In genomic region chr5:31197072-31197471, GRCm38 (mm10) we compare ENCODE assay signal across 28 mouse cellular contexts. TPM values are rescaled to one million over a fixed set of nuclear protein-coding genes. Genes with fewer than 3 reads are reported as not detected.
A peak's percentile ranks its signal among the peaks of the same experiment; 100 is the strongest.
DNase-seq lines count a peak whose midpoint lies in the region; ATAC-seq and TF ChIP-seq lines count a peak whose summit lies in the region.
"Had no signal": no experiment of that assay in that cellular context is flagged by ENCODE, and none has a peak within 500 bp of the region (broad histone marks: within the 10 kb centered on the region; RNA-seq: fewer than 3 reads in every experiment).

No protein-coding gene starts in this region.

- TF ChIP-seq POLR2A in myocyte (IDR thresholded peaks at IDR 0.05; ENCODE audit: insufficient read length, low read depth) = no peak

- TF ChIP-seq CTCF in E14TG2a.4 (conservative IDR thresholded peaks at IDR 0.05; ENCODE audit: low read length) = no peak

- no peak overlapping the region for H3K27ac ChIP-seq in limb, embryonic 12.5 days
- H3K27ac ChIP-seq in limb, embryonic 10.5 days = no peak overlapping the region
- H3K27ac ChIP-seq: embryonic facial prominence, embryonic 10.5 days; embryonic facial prominence, embryonic 13.5 days; forebrain, embryonic 10.5 days; forebrain, embryonic 13.5 days; heart, embryonic 15.5 days; hindbrain, embryonic 10.5 days; hindbrain, embryonic 13.5 days had no signal

- WGBS in limb, embryonic 12.5 days = 91% methylated on average over 12 of the region's 12 CpGs
- 94% methylated on average over 12 of the region's 12 CpGs for WGBS in limb, embryonic 10.5 days

- H3K27me3 ChIP-seq in limb, embryonic 12.5 days = no peaks in the 10 kb centered on the region
- H3K27me3 ChIP-seq in limb, embryonic 10.5 days (ENCODE audit: low read depth, poor library complexity, severe bottlenecking) = no peaks in the 10 kb centered on the region
- H3K27me3 ChIP-seq in E14TG2a.4 (ENCODE audit: insufficient read depth, low read length) = no peaks in the 10 kb centered on the region
- no peaks in the 10 kb centered on the region for H3K27me3 ChIP-seq in myocyte (ENCODE audit: control insufficient read depth, insufficient read depth, insufficient read length)
- H3K27me3 ChIP-seq: embryonic facial prominence, embryonic 13.5 days; forebrain, embryonic 13.5 days; heart, embryonic 12.5 days; heart, embryonic 15.5 days; hindbrain, embryonic 13.5 days had no signal

- 0 out of 2 replicates have a peak overlapping the region, but pooled peaks have one; percentile 1 for H3K4me3 ChIP-seq in limb, embryonic 12.5 days (replicated peaks)
- H3K4me3 ChIP-seq in limb, embryonic 10.5 days = no peak overlapping the region
- H3K4me3 ChIP-seq in E14TG2a.4 (replicated peaks; ENCODE audit: low read length) (peak overlapping the region; percentile 13; the same call in 1 of the 2 replicates), myocyte (no peak overlapping the region)
- H3K4me3 ChIP-seq: embryonic facial prominence, embryonic 13.5 days; forebrain, embryonic 10.5 days; forebrain, embryonic 13.5 days; heart, embryonic 12.5 days; heart, embryonic 15.5 days; hindbrain, embryonic 10.5 days; hindbrain, embryonic 13.5 days had no signal

- peaks cover 24% of the 10 kb centered on the region for H3K79me2 ChIP-seq in myocyte (ENCODE audit: control insufficient read depth, insufficient read depth)

- no peak overlapping the region for H3ac ChIP-seq in myocyte (ENCODE audit: control insufficient read depth, insufficient read length)

- no peak for ATAC-seq in limb, embryonic 12.5 days (ENCODE audit: insufficient number of reproducible peaks, insufficient read depth, low FRiP score, low TSS enrichment, low read depth)
- ATAC-seq: forebrain, embryonic 13.5 days; forebrain, embryonic 16.5 days; hindbrain, embryonic 16.5 days had no signal

- intact Hi-C loops in gastrocnemius, postnatal 14 days (cut with DNase I; ENCODE audit: low total_unique reads) = no loop called here

- peak; percentile 2 for DNase-seq in gastrocnemius, postnatal 10 days
- no peak for DNase-seq in gastrocnemius, postnatal 14 days
- DNase-seq in limb, embryonic 10.5 days (ENCODE audit: low spot score) = no peak
- no peak for DNase-seq in layer of hippocampus, adult 9-11 months
- DNase-seq: adrenal gland, adult 8-10 months; adrenal gland, postnatal 25 days; cerebellum, adult 11-12 months; cerebellum, adult 8-10 months; cerebellum, postnatal 10 days; cerebellum, postnatal 36 days; embryo, embryonic 11 days; gastrocnemius, postnatal 25 days; heart, postnatal 10 days; heart, postnatal 36 days had no signal

- H3K4me1 ChIP-seq in limb, embryonic 12.5 days (replicated peaks) = peaks cover 23% of the 10 kb centered on the region
- peaks cover 21% of the 10 kb centered on the region for H3K4me1 ChIP-seq in limb, embryonic 10.5 days
- H3K4me1 ChIP-seq in E14TG2a.4 (replicated peaks; ENCODE audit: low read depth, low read length) = peaks cover 82% of the 10 kb centered on the region

- H3K9me3 ChIP-seq in limb, embryonic 12.5 days = peaks cover 5% of the 10 kb centered on the region
- H3K9me3 ChIP-seq in limb, embryonic 10.5 days (replicated peaks) = peaks cover 4% of the 10 kb centered on the region; the same call in 1 of the 2 replicates
- no peaks in the 10 kb centered on the region for H3K9me3 ChIP-seq in E14TG2a.4 (ENCODE audit: low read length)
- H3K9me3 ChIP-seq: G1E; heart, embryonic 15.5 days had no signal

- no peak overlapping the region for H3K4me2 ChIP-seq in limb, embryonic 12.5 days
- H3K4me2 ChIP-seq in myocyte (ENCODE audit: low read depth) = no peak overlapping the region
- H3K4me2 ChIP-seq: embryonic facial prominence, embryonic 13.5 days; forebrain, embryonic 13.5 days; heart, embryonic 12.5 days; heart, embryonic 15.5 days; hindbrain, embryonic 13.5 days had no signal

- H3K9ac ChIP-seq in limb, embryonic 12.5 days (replicated peaks) = no peak overlapping the region
- H3K9ac ChIP-seq: embryonic facial prominence, embryonic 13.5 days; forebrain, embryonic 13.5 days; heart, embryonic 12.5 days; heart, embryonic 15.5 days; hindbrain, embryonic 13.5 days had no signal

- H3K36me3 ChIP-seq in limb, embryonic 12.5 days = peaks cover 65% of the 10 kb centered on the region
- peaks cover 69% of the 10 kb centered on the region for H3K36me3 ChIP-seq in limb, embryonic 10.5 days
- peaks cover 68% of the 10 kb centered on the region for H3K36me3 ChIP-seq in E14TG2a.4 (ENCODE audit: insufficient read depth, low read length)
- H3K36me3 ChIP-seq in myocyte (ENCODE audit: control insufficient read depth, insufficient read depth) = peaks cover 41% of the 10 kb centered on the region

TF ChIP-seq in myocyte, 11 proteins besides CTCF, POLR2A, EP300 and RAD21:
- no peak for TF ChIP-seq TCF12 (IDR thresholded peaks at IDR 0.05; ENCODE audit: insufficient read depth, poor library complexity, severe bottlenecking)
- no peak for TF ChIP-seq MYOG (IDR thresholded peaks at IDR 0.05; ENCODE audit: control insufficient read depth in 1 of 3, insufficient read depth in 1 of 3, insufficient read length in 2 of 3, low read depth in 2 of 3)
- no peak for TF ChIP-seq USF1 (IDR thresholded peaks at IDR 0.05; ENCODE audit: low read depth)
- no peak for TF ChIP-seq TCF3 (IDR thresholded peaks at IDR 0.05; ENCODE audit: insufficient read length, low read depth)
- peak; percentile 62 for TF ChIP-seq POLR2AphosphoS2 (IDR thresholded peaks at IDR 0.05; ENCODE audit: insufficient read length, low read depth)

RNA-seq across cellular contexts. Expression of gene Eif2b4, which starts 3.8 kb away (rescaled TPM):
- total RNA-seq in gastrocnemius, postnatal 10 days (2021) = 10 to 100 TPM; 47.9 to 49.8 TPM
- total RNA-seq in gastrocnemius, postnatal 14 days (2021) = 10 to 100 TPM; 44.4 to 48.7 TPM
- 69.3 and 76.1 TPM in 2 replicates for polyA plus RNA-seq in limb, embryonic 12.5 days (2016; fragmentation: Nextera tagmentation; extraction: Ambion mirVana)
- polyA plus RNA-seq in limb, embryonic 10.5 days (2016; fragmentation: Nextera tagmentation; extraction: Ambion mirVana) = 85.7 and 89.6 TPM in 2 replicates
- polyA plus RNA-seq in myocyte (2012; fragmentation: generic; extraction: Trizol) = 60.2 TPM

RNA-seq across cellular contexts. Expression of gene Snx17, which starts 4.0 kb away (rescaled TPM):
- 10 to 100 TPM; 57.8 to 58.4 TPM for total RNA-seq in gastrocnemius, postnatal 10 days (2021)
- 10 to 100 TPM; 42.4 to 42.7 TPM for total RNA-seq in gastrocnemius, postnatal 14 days (2021)
- 149 and 153 TPM in 2 replicates for polyA plus RNA-seq in limb, embryonic 12.5 days (2016; fragmentation: Nextera tagmentation; extraction: Ambion mirVana)
- 128 and 140 TPM in 2 replicates for polyA plus RNA-seq in limb, embryonic 10.5 days (2016; fragmentation: Nextera tagmentation; extraction: Ambion mirVana)
- polyA plus RNA-seq in myocyte (2012; fragmentation: generic; extraction: Trizol) = 138 TPM

RNA-seq across cellular contexts. Expression of gene Zfp513, which starts 5.0 kb away (rescaled TPM):
- total RNA-seq in gastrocnemius, postnatal 10 days (2021) = 10 to 100 TPM in 1 of 2 experiments, 1 to 10 TPM in 1; 8.2 to 12.1 TPM
- 1 to 10 TPM; 7.1 TPM for total RNA-seq in gastrocnemius, postnatal 14 days (2021)
- 16.7 and 19.3 TPM in 2 replicates for polyA plus RNA-seq in limb, embryonic 12.5 days (2016; fragmentation: Nextera tagmentation; extraction: Ambion mirVana)
- 11.8 and 11.9 TPM in 2 replicates for polyA plus RNA-seq in limb, embryonic 10.5 days (2016; fragmentation: Nextera tagmentation; extraction: Ambion mirVana)
- polyA plus RNA-seq in myocyte (2012; fragmentation: generic; extraction: Trizol) = 25.6 TPM

RNA-seq across cellular contexts. Expression of gene Gtf3c2, which starts 17.1 kb away (rescaled TPM):
- total RNA-seq in gastrocnemius, postnatal 10 days (2021) = 10 to 100 TPM; 30.7 to 37.4 TPM
- total RNA-seq in gastrocnemius, postnatal 14 days (2021) = 10 to 100 TPM; 23.2 to 28.6 TPM
- 101 and 108 TPM in 2 replicates for polyA plus RNA-seq in limb, embryonic 12.5 days (2016; fragmentation: Nextera tagmentation; extraction: Ambion mirVana)
- polyA plus RNA-seq in limb, embryonic 10.5 days (2016; fragmentation: Nextera tagmentation; extraction: Ambion mirVana) = 120 and 136 TPM in 2 replicates
- polyA plus RNA-seq in myocyte (2012; fragmentation: generic; extraction: Trizol) = 24.9 TPM

RNA-seq across cellular contexts. Expression of gene Gm29609, which starts 17.4 kb away (rescaled TPM):
- total RNA-seq in gastrocnemius, postnatal 10 days (2021) = 1 to 10 TPM in 1 of 2 experiments, under 1 TPM in 1; 0.35 to 1.2 TPM
- total RNA-seq in gastrocnemius, postnatal 14 days (2021) = under 1 TPM; 0.25 to 0.60 TPM
- polyA plus RNA-seq in limb, embryonic 12.5 days (2016; fragmentation: Nextera tagmentation; extraction: Ambion mirVana) = 0.80 and 1.5 TPM in 2 replicates
- 1.0 and 1.3 TPM in 2 replicates for polyA plus RNA-seq in limb, embryonic 10.5 days (2016; fragmentation: Nextera tagmentation; extraction: Ambion mirVana)
- polyA plus RNA-seq in myocyte (2012; fragmentation: generic; extraction: Trizol) = 2.6 TPM

Comparison
In these comparisons a context has a peak if more than half of its experiments do, and no peak if none do; other contexts are left out.
1. H3K4me3 ChIP-seq: peak in limb, embryonic 12.5 days (single experiment) and E14TG2a.4 (single experiment); none in limb, embryonic 10.5 days (single experiment) and myocyte (single experiment).